Mouse (Mus musculus): ENCODE measurements around the gene Mrpl22.
A peak's percentile ranks its signal among the peaks of the same experiment; 100 is the strongest.
"Not testable (repeated sequence)": the region's sequence is repeated elsewhere in the genome, so short reads cannot be mapped to it uniquely, and the experiment has no call there.

The Mrpl22 gene

DNA sequence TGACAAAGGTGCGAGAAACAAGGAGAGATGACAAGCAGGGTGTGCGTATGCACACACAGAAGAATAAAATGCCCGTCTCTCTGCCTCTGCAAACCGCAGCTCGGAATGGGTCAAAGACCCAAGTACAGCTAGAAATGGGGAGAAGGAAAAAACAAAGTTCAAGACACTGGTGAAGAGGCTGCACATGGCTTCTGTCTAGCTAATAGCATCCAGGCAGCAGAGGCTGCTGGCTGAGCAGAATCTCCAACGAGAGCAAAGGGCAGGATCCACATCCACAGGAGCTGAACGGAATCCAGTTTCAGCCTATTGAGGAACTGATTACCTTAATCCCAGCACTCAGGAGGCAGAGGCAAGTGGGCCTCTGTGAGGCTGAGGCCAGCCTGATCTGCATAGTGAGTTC, 9.3 kb downstream of the Mrpl22 start:
- DNase-seq (ENCODE audit: low spot score), result no peak

- peak; percentile 87 for DNase-seq (ENCODE audit: low spot score)
Measured at GRCm38 (mm10) chr11:58183579-58183978, 12.1 kb downstream of the Mrpl22 start.

GRCm38 (mm10) chr11:58189675-58190074, 18.2 kb downstream of the Mrpl22 start:
- DNase-seq (ENCODE audit: low spot score), result no peak

- peak; percentile 69 for DNase-seq (ENCODE audit: low spot score)
Measured at GRCm38 (mm10) chr11:58193326-58193725, 21.9 kb downstream of the Mrpl22 start.

GRCm38 (mm10) chr11:58193860-58194520, 22.5 kb downstream of the Mrpl22 start:
- no peak for DNase-seq (ENCODE audit: low spot score)

GRCm38 (mm10) chr11:58198663-58199062, 27.2 kb downstream of the Mrpl22 start:
- DNase-seq (ENCODE audit: low spot score), result no peak

GRCm38 (mm10) chr11:58199229-58200037, 28.0 kb downstream of the Mrpl22 start, which contains the start of the genes Igtp and Irgm2:
Gene Igtp, plus strand, starts transcription at chr11:58199556.
Gene Irgm2, plus strand, starts transcription at chr11:58199618.
- DNase-seq (ENCODE audit: low spot score), result peak; percentile 51

GRCm38 (mm10) chr11:58200226-58200625, 28.8 kb downstream of the Mrpl22 start:
- DNase-seq (ENCODE audit: low spot score), result no peak

GRCm38 (mm10) chr11:58201052-58201451, 29.6 kb downstream of the Mrpl22 start:
- DNase-seq (ENCODE audit: low spot score), result no peak

DNA sequence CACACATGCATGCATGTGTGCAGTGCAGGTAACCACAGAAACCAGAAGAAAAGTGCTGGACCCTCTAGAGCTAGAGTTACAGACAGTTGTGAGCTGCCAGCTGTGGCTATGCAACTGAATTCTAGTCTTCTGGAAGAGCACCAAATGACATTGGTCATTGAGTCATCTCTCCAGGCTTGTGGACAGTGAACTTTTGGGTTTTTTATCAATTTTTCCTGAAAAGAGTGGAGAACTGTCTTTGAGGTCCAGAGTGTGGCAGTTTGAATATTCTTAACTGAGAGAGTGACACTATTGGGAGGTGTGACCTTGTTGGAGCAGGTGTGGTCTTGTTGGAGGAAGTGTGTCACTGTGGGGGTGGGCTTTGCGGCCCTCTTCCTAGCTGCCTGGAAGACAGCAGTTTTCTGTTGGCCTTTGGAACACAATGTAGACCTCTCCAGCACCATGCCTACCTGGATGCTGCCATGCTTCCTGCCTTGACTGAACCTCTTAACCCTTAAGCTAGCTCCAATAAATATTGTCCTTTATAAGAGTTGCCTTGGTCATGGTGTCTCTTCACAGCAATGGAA, 38.9 kb downstream of the Mrpl22 start:
- DNase-seq (ENCODE audit: low spot score), result peak; percentile 19

DNA sequence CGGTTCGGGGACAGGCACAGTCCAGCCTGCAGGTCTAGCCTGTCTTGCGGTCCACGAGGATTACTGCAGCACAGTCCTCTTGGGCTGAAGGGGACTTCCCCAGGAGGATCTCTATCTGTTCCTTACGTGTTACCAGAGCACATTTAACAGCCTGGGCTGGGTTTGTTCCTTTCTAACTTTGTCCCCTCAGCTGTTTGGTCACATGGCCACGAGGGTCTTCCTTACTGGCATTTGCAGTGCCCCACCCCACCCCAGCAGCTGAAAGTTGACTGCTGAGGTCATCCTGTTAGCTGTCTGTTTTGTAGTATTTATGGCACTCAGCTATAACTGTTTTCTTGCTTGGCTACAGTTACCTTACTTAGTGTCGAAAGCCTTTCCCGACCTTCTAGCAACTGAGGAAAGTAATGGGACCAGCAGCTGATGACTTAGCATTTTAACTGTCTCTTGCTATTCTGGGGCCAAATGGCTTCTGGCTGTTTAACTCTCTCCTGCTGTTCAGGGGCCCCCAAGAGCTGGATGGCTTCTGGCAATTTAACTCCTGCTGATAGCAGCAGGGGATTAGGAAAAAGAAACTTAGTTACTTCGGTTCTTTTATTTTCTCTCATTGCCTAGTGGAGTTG, 39.7 kb downstream of the Mrpl22 start:
- DNase-seq (ENCODE audit: low spot score), result peak; percentile 24

DNA sequence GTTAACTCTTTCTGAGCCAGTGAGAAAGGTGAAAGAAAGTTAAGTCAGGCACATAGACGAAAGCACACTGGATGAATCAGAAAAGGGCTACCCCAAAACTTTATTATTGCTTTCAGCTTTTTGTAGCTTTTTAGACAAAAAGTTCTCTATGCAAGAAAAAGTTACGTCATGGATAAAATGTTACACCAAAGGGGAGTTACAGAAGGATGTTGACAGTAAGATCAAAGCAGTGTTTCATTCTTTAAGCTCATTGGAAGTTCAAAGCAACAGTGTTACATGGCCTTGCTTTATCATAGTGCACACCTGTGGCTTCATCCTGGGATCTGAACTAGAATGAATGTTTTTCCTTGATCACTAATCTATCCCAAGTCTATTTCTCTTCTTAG, 40.2 kb downstream of the Mrpl22 start:
- DNase-seq (ENCODE audit: low spot score), result no peak

- no peak for DNase-seq (ENCODE audit: low spot score)
Measured at GRCm38 (mm10) chr11:58213673-58214342, 42.3 kb downstream of the Mrpl22 start.

DNA sequence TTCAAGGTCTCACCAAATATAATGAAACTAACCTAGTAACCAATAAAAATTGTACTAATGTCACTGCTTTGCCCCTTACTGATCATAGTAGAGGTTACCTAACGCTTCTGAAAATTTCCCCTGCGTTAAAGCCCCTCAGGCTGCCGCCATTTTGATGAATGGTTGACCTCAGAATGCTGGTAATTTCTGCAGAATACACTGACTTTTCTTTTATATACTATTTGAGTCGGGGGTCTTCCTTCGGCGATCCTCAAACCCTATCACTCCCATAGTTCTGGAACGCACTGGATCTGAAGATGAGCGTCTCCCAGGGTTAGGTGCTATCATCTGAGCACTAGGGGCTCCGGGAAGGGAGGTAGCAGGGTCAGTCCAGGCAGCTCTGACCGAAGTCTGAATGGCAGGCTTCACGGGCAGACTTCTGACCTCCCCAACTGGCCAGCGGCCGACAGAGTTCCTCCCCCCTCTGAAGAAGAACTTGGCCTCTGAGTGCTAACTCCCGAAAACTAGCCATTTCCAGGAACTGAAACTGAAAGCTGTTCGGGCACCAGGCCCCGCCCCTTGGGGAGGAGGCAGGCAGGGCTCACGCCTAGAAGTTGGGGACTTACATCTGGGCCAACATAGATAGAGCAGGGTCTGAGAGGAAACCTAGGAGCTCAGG, 43.1 kb downstream of the Mrpl22 start:
- DNase-seq (ENCODE audit: low spot score), result peak; percentile 96

DNA sequence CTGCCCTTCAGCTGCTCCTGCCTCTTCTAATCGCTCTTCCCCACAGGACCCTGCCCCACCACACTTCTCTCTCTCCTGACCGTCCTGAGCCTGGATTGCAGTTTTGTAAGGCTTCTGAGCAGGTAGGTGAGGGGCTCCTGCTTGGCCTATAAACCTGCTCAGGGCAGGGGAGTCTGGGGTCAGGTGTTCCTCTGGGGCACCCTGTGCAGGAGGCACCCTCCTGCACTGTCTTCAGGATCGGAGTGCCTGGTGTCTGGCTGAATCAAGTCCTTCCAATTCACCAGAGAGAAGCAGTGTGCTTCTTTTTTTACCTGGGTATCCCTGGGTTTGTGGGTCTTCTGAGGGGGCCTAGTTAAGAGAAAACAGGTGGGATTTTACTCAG, 43.6 kb downstream of the Mrpl22 start:
- not testable (repeated sequence) for DNase-seq (ENCODE audit: low spot score)

DNA sequence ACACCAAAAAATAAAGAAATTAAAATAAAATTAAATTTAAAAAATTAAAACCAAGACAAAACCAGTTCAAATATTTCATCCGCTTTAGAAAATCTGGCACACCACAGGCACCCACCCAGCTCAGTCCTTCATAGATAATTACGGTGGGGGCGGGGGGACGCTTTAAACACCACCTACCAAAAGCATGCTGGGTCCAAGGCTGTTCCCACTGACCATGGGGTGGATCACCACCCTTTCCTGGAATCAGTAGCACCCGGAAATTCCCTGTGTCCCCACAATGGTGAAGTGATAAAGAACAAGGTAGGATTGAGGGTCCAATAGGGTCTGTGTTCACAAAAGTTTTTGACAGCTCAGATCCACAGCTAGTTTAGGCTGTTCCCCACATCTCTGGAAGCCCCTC, 44.4 kb downstream of the Mrpl22 start:
- DNase-seq (ENCODE audit: low spot score), result no peak

DNA sequence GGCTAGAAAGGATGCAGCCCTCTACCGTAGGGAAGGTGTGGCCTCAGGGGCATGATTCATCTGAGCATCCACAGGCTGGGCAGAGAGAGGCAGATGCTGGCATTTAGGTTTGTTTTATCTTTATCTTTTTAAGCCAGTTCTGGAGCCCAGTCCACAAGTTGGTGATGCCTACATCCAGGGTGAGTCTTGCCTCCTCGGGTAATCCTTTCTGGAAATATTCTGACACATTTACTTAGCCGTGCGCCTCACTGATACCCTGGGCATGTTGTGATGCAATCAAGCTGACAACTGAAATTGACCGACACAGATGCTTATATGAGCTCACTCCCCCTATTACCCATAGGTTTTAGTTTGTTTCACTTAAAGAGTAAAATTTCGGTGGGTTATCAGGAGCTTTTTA, 45.4 kb downstream of the Mrpl22 start:
- DNase-seq (ENCODE audit: low spot score), result no peak

DNA sequence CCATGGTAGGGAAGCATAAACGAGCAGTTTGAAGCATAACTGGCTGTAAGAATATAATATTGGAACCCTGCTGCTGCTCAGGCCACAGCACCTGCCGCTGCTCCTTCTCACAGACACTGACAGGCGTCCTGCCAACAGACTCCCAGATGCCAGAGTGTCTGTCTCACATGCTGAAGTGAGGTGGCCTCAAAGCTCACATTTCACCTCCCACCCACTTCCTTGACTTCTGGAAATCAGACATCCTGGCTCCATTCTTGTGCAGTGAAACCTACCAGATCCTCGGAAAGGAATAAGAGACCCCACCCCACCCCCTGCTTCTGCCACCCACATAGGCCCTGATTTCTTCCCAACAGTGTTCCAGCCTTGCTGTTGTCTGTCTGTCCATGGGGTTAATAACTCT, 52.3 kb downstream of the Mrpl22 start:
- no peak for DNase-seq (ENCODE audit: low spot score)

- DNase-seq (ENCODE audit: low spot score), result no peak
Measured at GRCm38 (mm10) chr11:58224313-58224712, 52.9 kb downstream of the Mrpl22 start.

GRCm38 (mm10) chr11:58224872-58225271, 53.4 kb downstream of the Mrpl22 start:
- DNase-seq (ENCODE audit: low spot score), result not testable (repeated sequence)

GRCm38 (mm10) chr11:58225655-58226054, 54.2 kb downstream of the Mrpl22 start:
- DNase-seq (ENCODE audit: low spot score), result peak; percentile 85

- no peak for DNase-seq (ENCODE audit: low spot score)
Measured at GRCm38 (mm10) chr11:58226425-58226824, 55.0 kb downstream of the Mrpl22 start.
